Mouse (Mus musculus): Measurements from ENCODE around the gene Cracr2a.
"Not testable (repeated sequence)": the region's sequence is repeated elsewhere in the genome, so short reads cannot be mapped to it uniquely, and the experiment has no call there.

Gene Cracr2a

GRCm38 (mm10) chr6:127561231-127562020 is at the start of gene Cracr2a:
Cracr2a (plus strand) TSS chr6:127561338.
- peak; percentile 52 to 72 for DNase-seq (ENCODE audit: low read depth in 1 of 2, low spot score in 2 of 2)

GRCm38 (mm10) chr6:127513776-127514175 is 47.4 kb upstream of the Cracr2a start:
- not testable (repeated sequence) for DNase-seq (ENCODE audit: low read depth in 1 of 2, low spot score in 2 of 2)

- no peak for DNase-seq (ENCODE audit: low read depth in 1 of 2, low spot score in 2 of 2)
Measured at GRCm38 (mm10) chr6:127521176-127521575, 40.0 kb upstream of the Cracr2a start.

- DNase-seq (ENCODE audit: low read depth in 1 of 2, low spot score in 2 of 2) = no peak
Measured at GRCm38 (mm10) chr6:127522326-127522725, 38.8 kb upstream of the Cracr2a start.

- peak in 1 of 2 experiments; percentile 17 for DNase-seq (ENCODE audit: low read depth in 1 of 2, low spot score in 2 of 2)
Measured at GRCm38 (mm10) chr6:127524442-127524841, 36.7 kb upstream of the Cracr2a start.

- DNase-seq (ENCODE audit: low read depth in 1 of 2, low spot score in 2 of 2) = no peak
Measured at GRCm38 (mm10) chr6:127528625-127529024, 32.5 kb upstream of the Cracr2a start.

GRCm38 (mm10) chr6:127529451-127529850 is 31.7 kb upstream of the Cracr2a start:
- DNase-seq (ENCODE audit: low read depth in 1 of 2, low spot score in 2 of 2) = no peak

GRCm38 (mm10) chr6:127530206-127530605 is 30.9 kb upstream of the Cracr2a start:
- no peak for DNase-seq (ENCODE audit: low read depth in 1 of 2, low spot score in 2 of 2)

- no peak for DNase-seq (ENCODE audit: low read depth in 1 of 2, low spot score in 2 of 2)
Measured at GRCm38 (mm10) chr6:127531412-127532205, 29.5 kb upstream of the Cracr2a start.

- no peak for DNase-seq (ENCODE audit: low read depth in 1 of 2, low spot score in 2 of 2)
Measured at GRCm38 (mm10) chr6:127532304-127532703, 28.8 kb upstream of the Cracr2a start.

GRCm38 (mm10) chr6:127533766-127534165 is 27.4 kb upstream of the Cracr2a start:
- no peak for DNase-seq (ENCODE audit: low read depth in 1 of 2, low spot score in 2 of 2)

GRCm38 (mm10) chr6:127537035-127537434 is 24.1 kb upstream of the Cracr2a start:
- DNase-seq (ENCODE audit: low read depth in 1 of 2, low spot score in 2 of 2) = no peak

- no peak for DNase-seq (ENCODE audit: low read depth in 1 of 2, low spot score in 2 of 2)
Measured at GRCm38 (mm10) chr6:127538118-127538517, 23.0 kb upstream of the Cracr2a start.

- no peak for DNase-seq (ENCODE audit: low read depth in 1 of 2, low spot score in 2 of 2)
Measured at GRCm38 (mm10) chr6:127539226-127539625, 21.9 kb upstream of the Cracr2a start.

GRCm38 (mm10) chr6:127539659-127540058 is 21.5 kb upstream of the Cracr2a start:
- no peak for DNase-seq (ENCODE audit: low read depth in 1 of 2, low spot score in 2 of 2)

- DNase-seq (ENCODE audit: low read depth in 1 of 2, low spot score in 2 of 2) = no peak
Measured at GRCm38 (mm10) chr6:127540517-127540916, 20.6 kb upstream of the Cracr2a start.

GRCm38 (mm10) chr6:127541617-127542374 is 19.3 kb upstream of the Cracr2a start:
- no peak for DNase-seq (ENCODE audit: low read depth in 1 of 2, low spot score in 2 of 2)

GRCm38 (mm10) chr6:127546676-127547075 is 14.5 kb upstream of the Cracr2a start:
- no peak for DNase-seq (ENCODE audit: low read depth in 1 of 2, low spot score in 2 of 2)

GRCm38 (mm10) chr6:127552940-127553339 is 8.2 kb upstream of the Cracr2a start:
- DNase-seq (ENCODE audit: low read depth in 1 of 2, low spot score in 2 of 2) = no peak

GRCm38 (mm10) chr6:127555553-127555952 is 5.6 kb upstream of the Cracr2a start:
- no peak for DNase-seq (ENCODE audit: low read depth in 1 of 2, low spot score in 2 of 2)

- no peak for DNase-seq (ENCODE audit: low read depth in 1 of 2, low spot score in 2 of 2)
Measured at GRCm38 (mm10) chr6:127560872-127561230, 287 bp upstream of the Cracr2a start.

GRCm38 (mm10) chr6:127563511-127563910 is 2.4 kb downstream of the Cracr2a start:
- no peak for DNase-seq (ENCODE audit: low read depth in 1 of 2, low spot score in 2 of 2)

Measured in monocyte, adult 2 months (primary cell).